15 mouse cellular contexts compared by ENCODE assay signal in the genomic region with DNA sequence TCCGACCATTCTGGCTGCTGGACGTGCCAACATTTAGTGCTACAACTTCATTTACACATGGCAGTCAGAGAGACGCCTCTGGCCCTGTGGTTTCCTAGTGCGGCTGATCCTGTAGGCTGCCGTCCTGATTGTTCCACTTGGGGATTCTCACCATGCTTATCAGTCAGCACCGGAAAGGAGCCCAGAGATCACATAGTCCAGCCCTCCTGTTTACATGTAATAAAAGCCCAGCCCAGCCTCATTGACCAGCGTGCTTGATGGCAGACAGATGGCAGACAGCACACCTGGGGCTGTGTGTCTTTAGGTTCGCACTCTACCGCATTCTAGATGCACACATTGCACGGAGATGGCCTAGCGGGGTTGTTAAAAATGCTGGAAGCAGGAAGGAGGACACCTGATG.
"Had no signal": no experiment of that assay in that cellular context is flagged by ENCODE, and none has a peak within 500 bp of the region (broad histone marks: within the 10 kb centered on the region; RNA-seq: fewer than 3 reads in every experiment).

No protein-coding gene starts in this region.

- H3K27me3 ChIP-seq: liver, embryonic 15.5 days; megakaryocyte, embryonic 14.5 days; midbrain, embryonic 12.5 days; neural tube, embryonic 12.5 days; stomach, embryonic 15.5 days had no signal

- H3K36me3 ChIP-seq: liver, embryonic 15.5 days; midbrain, embryonic 10.5 days; midbrain, embryonic 12.5 days; neural tube, embryonic 12.5 days; stomach, embryonic 15.5 days had no signal

- H3K9me3 ChIP-seq: liver, embryonic 15.5 days; megakaryocyte, embryonic 14.5 days; midbrain, embryonic 10.5 days; midbrain, embryonic 12.5 days; neural tube, embryonic 12.5 days; stomach, embryonic 15.5 days had no signal

- H3K27ac ChIP-seq: liver, embryonic 15.5 days; midbrain, embryonic 10.5 days; midbrain, embryonic 12.5 days; neural tube, embryonic 12.5 days had no signal

- H3K9ac ChIP-seq: liver, embryonic 15.5 days; lung, embryonic 14.5 days; midbrain, embryonic 12.5 days; neural tube, embryonic 12.5 days; stomach, embryonic 15.5 days had no signal

- H3K4me1 ChIP-seq: midbrain, embryonic 12.5 days; neural tube, embryonic 12.5 days had no signal

- H3K4me2 ChIP-seq: liver, embryonic 15.5 days; lung, embryonic 14.5 days; midbrain, embryonic 12.5 days; neural tube, embryonic 12.5 days; stomach, embryonic 15.5 days had no signal

- H3K4me3 ChIP-seq: liver, embryonic 15.5 days; megakaryocyte, embryonic 14.5 days; midbrain, embryonic 10.5 days; midbrain, embryonic 12.5 days; neural tube, embryonic 12.5 days; stomach, embryonic 15.5 days had no signal

- DNase-seq: lung, adult 18-20 months; lung, embryonic 14.5 days; lung, postnatal 10 days; lung, postnatal 4 days; midbrain, embryonic 14.5 days; right cerebral cortex, postnatal 14 days; thymus, adult 18-20 months; thymus, postnatal 14 days; thymus, postnatal 36 days had no signal
